Mouse (Mus musculus): ENCODE measurements at regions not wholly inside any gene's neighbourhood (a gene's known extent, or its start where the extent isn't known, plus 50 kb on each side); places are given as distances from the start of the nearest gene placed in this dataset.
A peak's percentile ranks its signal among the peaks of the same experiment; 100 is the strongest.

DNA sequence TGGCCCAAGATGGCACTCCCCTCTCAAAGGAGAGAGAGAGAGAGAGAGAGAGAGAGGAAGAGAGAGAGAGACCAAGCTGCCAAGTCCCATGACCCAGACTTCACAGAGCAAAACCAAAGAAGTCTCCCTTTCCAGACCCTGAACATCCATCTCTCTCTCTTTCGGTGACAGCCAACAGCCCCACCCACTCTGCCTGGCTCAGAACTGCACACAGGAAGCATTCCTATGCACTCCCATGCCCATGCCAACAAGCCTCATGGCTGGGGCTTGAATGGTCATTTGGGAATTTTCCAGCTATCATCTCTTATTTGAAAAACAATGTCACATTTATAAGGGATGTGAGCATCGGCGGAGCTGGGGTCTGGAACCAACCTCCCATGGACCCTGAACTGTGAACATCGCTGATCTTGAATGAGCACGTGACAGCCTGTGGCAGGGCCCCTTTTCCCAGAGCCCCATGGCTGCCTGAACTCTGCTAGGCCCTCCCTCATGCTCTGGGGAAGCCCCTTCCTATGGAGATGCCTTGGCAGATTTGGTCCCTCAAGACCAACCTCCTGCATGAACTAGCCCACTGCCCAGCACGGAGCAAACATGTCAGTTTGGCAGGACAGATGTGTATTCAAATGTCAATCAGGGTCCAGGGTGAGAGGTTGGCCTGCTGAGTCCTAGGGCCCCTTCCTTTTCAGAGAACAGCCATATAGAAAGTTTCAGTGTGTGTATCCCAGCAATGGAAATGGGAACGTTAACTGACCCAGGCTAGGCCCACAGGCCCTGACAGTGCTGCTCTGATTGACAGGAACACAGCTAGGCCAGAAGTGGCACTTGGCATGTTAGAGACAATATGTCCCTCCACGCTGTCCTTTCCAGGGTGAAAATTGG, 244.8 kb upstream of the Rtl1 start:
- 0 out of 2 replicates have a peak, but pooled peaks have one; percentile 30 for ATAC-seq (ENCODE audit: low FRiP score, low read depth)

DNA sequence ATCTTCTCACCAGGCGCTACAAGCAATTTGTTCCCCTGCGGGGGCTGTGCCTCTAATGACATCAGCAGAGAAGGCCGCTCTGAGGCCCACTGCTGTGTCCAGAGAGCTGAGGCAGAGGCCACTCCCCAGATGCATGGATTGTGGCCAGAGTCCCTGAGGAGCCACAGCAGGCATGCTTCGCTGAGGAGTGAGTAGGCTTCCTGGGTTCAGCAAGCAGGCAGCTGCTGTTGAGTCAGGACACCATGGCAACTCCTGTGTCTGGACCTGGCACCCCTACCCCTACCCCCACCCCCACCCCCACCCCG, 245.4 kb upstream of the Rtl1 start:
- no peaks in the 10 kb centered on the region for H3K27me3 ChIP-seq
- ATAC-seq (ENCODE audit: low FRiP score, low read depth), result peak; percentile 48; the same call in 1 of the 2 replicates
- no peak overlapping the region for H3K4me3 ChIP-seq
- peaks cover 3% of the 10 kb centered on the region; the same call in 1 of the 2 replicates for H3K4me1 ChIP-seq (replicated peaks)
- no peaks in the 10 kb centered on the region for H3K9me3 ChIP-seq
- no peaks in the 10 kb centered on the region for H3K36me3 ChIP-seq
- H3K9ac ChIP-seq, result no peak overlapping the region
- WGBS, result 15% methylated on average over 5 of the region's 5 CpGs
- no peak overlapping the region for H3K4me2 ChIP-seq
- H3K27ac ChIP-seq (replicated peaks), result no peak overlapping the region

More for the DNA sequence above, 244.8 kb upstream of the Rtl1 start:
- no peak overlapping the region for H3K4me3 ChIP-seq
- WGBS, result 39% methylated on average over 8 of the region's 8 CpGs
- H3K9me3 ChIP-seq, result no peaks in the 10 kb centered on the region
- peaks cover 3% of the 10 kb centered on the region; the same call in 1 of the 2 replicates for H3K4me1 ChIP-seq (replicated peaks)
- H3K27me3 ChIP-seq, result no peaks in the 10 kb centered on the region
- no peaks in the 10 kb centered on the region for H3K36me3 ChIP-seq
- no peak overlapping the region for H3K27ac ChIP-seq (replicated peaks)
- no peak overlapping the region for H3K9ac ChIP-seq
- no peak overlapping the region for H3K4me2 ChIP-seq

GRCm38 (mm10) chr12:109856336-109856735, 256.2 kb upstream of the Rtl1 start:
- no peak for ATAC-seq (ENCODE audit: low FRiP score, low read depth)
- Histone ChIP-seq H3K4me3 (no peak overlapping the region), H3K27me3 (no peaks in the 10 kb centered on the region), H3K27ac (replicated peaks) (no peak overlapping the region), H3K9ac (no peak overlapping the region), H3K9me3 (no peaks in the 10 kb centered on the region), H3K36me3 (no peaks in the 10 kb centered on the region), H3K4me1 (replicated peaks) (no peaks in the 10 kb centered on the region), H3K4me2 (no peak overlapping the region)
- 100% methylated on average over 1 of the region's 1 CpGs for WGBS

DNA sequence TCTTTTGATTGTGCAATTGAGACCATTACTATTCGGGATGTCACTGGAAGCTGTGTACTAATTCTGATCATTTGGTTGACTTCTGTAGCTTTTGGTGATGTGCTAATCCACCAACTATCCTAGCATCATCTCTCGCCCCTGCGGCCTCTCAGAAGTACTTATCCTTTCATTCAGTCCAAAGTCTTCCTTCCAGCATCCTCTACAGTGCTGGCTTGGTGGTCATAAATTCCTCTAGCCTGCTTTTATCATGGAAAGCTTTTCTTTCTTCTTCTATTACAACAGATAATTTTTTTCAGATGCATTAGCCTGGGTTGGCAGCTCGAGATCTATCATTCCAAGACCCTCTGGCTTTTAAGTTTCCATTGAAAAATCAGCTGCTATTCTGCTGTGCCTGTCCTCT, 257.6 kb upstream of the Rtl1 start:
- H3K27ac ChIP-seq (replicated peaks), result no peak overlapping the region
- H3K4me3 ChIP-seq, result no peak overlapping the region
- H3K27me3 ChIP-seq, result no peaks in the 10 kb centered on the region
- H3K9ac ChIP-seq, result no peak overlapping the region
- H3K4me1 ChIP-seq (replicated peaks), result no peaks in the 10 kb centered on the region
- H3K9me3 ChIP-seq, result no peaks in the 10 kb centered on the region
- no peaks in the 10 kb centered on the region for H3K36me3 ChIP-seq
- WGBS, result 66% methylated on average over 4 of the region's 4 CpGs
- no peak for ATAC-seq (ENCODE audit: low FRiP score, low read depth)
- no peak overlapping the region for H3K4me2 ChIP-seq

DNA sequence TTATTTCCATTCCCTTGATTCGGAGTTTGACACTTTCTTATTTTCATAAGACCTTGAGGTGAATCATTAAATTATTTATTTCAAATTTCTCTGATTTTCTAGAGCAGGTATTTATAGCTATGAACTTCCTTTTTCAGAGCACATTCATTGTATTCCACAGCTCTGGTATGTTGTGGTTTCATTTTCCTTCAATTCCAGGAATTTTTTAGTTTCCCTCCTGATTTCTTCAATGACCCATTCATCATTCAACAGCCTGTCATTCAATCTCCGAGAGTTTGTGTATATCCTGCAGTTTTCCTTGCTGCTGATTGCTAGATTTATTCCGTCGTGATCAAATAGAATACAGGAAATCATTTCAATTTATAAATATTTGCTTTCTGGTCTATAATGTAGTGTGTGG, 264.7 kb upstream of the Rtl1 start:
- Histone ChIP-seq H3K9me3 (no peaks in the 10 kb centered on the region), H3K4me1 (replicated peaks) (no peaks in the 10 kb centered on the region), H3K4me2 (no peak overlapping the region), H3K27ac (replicated peaks) (no peak overlapping the region), H3K4me3 (no peak overlapping the region), H3K9ac (no peak overlapping the region), H3K36me3 (no peaks in the 10 kb centered on the region), H3K27me3 (no peaks in the 10 kb centered on the region)
- 79% methylated on average over 4 of the region's 4 CpGs for WGBS
- no peak for ATAC-seq (ENCODE audit: low FRiP score, low read depth)

DNA sequence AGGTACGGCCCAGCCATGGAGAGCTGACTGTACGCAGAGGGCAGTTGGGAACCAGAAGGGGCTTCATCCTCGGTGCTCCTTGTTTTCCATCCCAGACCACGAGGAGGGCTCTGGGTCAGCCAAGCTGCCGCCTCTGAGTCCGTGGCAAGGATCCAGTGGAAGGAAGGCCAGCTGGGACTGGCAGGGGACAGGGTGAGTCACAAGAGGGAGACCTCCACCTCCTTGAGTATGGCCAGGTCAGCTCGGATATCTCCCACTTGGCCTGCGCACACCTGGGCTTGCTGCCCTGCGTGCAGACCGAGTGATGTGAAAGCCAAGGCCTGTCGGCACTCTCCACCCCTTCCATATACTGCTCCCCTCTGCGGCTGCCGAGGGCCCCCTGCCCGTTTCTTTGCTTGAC, 270.9 kb upstream of the Rtl1 start:
- ATAC-seq (ENCODE audit: low FRiP score, low read depth), result no peak
- no peak overlapping the region for H3K27ac ChIP-seq (replicated peaks)
- 89% methylated on average over 14 of the region's 14 CpGs for WGBS

GRCm38 (mm10) chr12:109874466-109874865, 274.3 kb upstream of the Rtl1 start:
- 89% methylated on average over 7 of the region's 7 CpGs for WGBS
- no peak overlapping the region for H3K9ac ChIP-seq
- H3K4me2 ChIP-seq, result no peak overlapping the region
- no peak overlapping the region for H3K4me3 ChIP-seq
- no peaks in the 10 kb centered on the region for H3K27me3 ChIP-seq
- no peaks in the 10 kb centered on the region for H3K36me3 ChIP-seq
- ATAC-seq (ENCODE audit: low FRiP score, low read depth), result no peak
- no peaks in the 10 kb centered on the region for H3K9me3 ChIP-seq
- no peaks in the 10 kb centered on the region for H3K4me1 ChIP-seq (replicated peaks)
- H3K27ac ChIP-seq (replicated peaks), result no peak overlapping the region

More for the DNA sequence above, 270.9 kb upstream of the Rtl1 start:
- Histone ChIP-seq H3K36me3 (no peaks in the 10 kb centered on the region), H3K9ac (no peak overlapping the region), H3K9me3 (no peaks in the 10 kb centered on the region), H3K27me3 (no peaks in the 10 kb centered on the region), H3K4me3 (no peak overlapping the region), H3K4me2 (no peak overlapping the region), H3K4me1 (replicated peaks) (no peaks in the 10 kb centered on the region)

- Histone ChIP-seq H3K9me3 (no peaks in the 10 kb centered on the region), H3K4me2 (no peak overlapping the region), H3K4me1 (replicated peaks) (no peaks in the 10 kb centered on the region), H3K36me3 (no peaks in the 10 kb centered on the region), H3K9ac (no peak overlapping the region), H3K27me3 (no peaks in the 10 kb centered on the region), H3K27ac (replicated peaks) (no peak overlapping the region), H3K4me3 (no peak overlapping the region)
- 53% methylated on average over 3 of the region's 3 CpGs for WGBS
- no peak for ATAC-seq (ENCODE audit: low FRiP score, low read depth)
These were observed 281.0 kb upstream of the Rtl1 start for GRCm38 (mm10) chr12:109881108-109881507.

DNA sequence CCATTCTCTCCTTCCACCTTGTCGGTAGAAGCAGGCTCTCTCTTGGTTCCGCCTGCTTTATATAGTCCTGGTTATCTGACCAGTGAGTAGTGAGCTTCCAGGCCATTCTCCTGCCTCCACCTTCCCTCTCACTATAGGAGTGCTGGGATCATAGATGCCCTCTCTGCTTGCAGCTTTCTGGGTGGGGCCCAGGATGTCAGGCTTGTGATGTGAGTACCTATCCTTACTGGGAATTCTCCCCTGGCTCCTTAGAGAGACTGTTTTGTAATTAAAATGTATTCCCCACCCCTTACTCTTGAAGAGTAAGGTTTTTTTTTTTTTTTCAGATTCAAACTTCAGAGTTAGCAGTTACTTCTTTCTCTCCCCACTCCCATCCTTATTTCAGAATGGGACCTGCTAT, 291.1 kb upstream of the Rtl1 start:
- 90% methylated on average over 2 of the region's 2 CpGs for WGBS
- ATAC-seq (ENCODE audit: low FRiP score, low read depth), result no peak
- H3K4me2 ChIP-seq, result no peak overlapping the region

GRCm38 (mm10) chr12:109892834-109893233, 292.7 kb upstream of the Rtl1 start:
- Histone ChIP-seq H3K27me3 (no peaks in the 10 kb centered on the region), H3K4me1 (replicated peaks) (no peaks in the 10 kb centered on the region), H3K9ac (no peak overlapping the region), H3K4me3 (no peak overlapping the region), H3K36me3 (no peaks in the 10 kb centered on the region), H3K9me3 (no peaks in the 10 kb centered on the region), H3K4me2 (no peak overlapping the region), H3K27ac (replicated peaks) (no peak overlapping the region)
- ATAC-seq (ENCODE audit: low FRiP score, low read depth), result no peak

More for the DNA sequence above, 291.1 kb upstream of the Rtl1 start:
- Histone ChIP-seq H3K9ac (no peak overlapping the region), H3K4me3 (no peak overlapping the region), H3K4me1 (replicated peaks) (no peaks in the 10 kb centered on the region), H3K9me3 (no peaks in the 10 kb centered on the region), H3K27ac (replicated peaks) (no peak overlapping the region), H3K36me3 (no peaks in the 10 kb centered on the region), H3K27me3 (no peaks in the 10 kb centered on the region)

- Histone ChIP-seq H3K4me1 (replicated peaks) (no peaks in the 10 kb centered on the region), H3K36me3 (no peaks in the 10 kb centered on the region), H3K9me3 (no peaks in the 10 kb centered on the region), H3K27ac (replicated peaks) (no peak overlapping the region), H3K9ac (no peak overlapping the region), H3K27me3 (no peaks in the 10 kb centered on the region), H3K4me2 (no peak overlapping the region), H3K4me3 (no peak overlapping the region)
- 75% methylated on average over 4 of the region's 4 CpGs for WGBS
- ATAC-seq (ENCODE audit: low FRiP score, low read depth), result no peak
These were observed 293.5 kb upstream of the Rtl1 start for GRCm38 (mm10) chr12:109893657-109894056.

DNA sequence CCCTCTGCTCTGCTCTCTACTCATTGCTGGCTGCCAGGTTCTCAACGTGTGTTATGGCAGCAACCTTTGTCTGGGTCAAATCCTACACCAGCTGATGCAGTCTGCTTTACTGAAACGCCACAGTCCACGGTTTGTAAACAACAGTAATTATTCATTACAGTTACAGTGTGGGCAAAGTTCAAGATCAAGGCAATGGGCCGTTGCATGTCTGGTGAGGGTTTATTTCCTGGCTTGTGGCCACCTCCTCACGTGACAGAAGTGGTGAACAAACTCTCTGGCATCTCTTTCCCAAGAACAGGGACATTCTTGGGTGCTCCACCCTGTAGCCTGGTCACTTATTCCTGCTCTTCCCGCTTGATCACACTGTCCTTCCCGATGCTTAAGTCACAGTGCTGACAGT, 295.3 kb upstream of the Rtl1 start:
- Histone ChIP-seq H3K4me3 (no peak overlapping the region), H3K4me2 (no peak overlapping the region), H3K36me3 (no peaks in the 10 kb centered on the region), H3K27ac (replicated peaks) (no peak overlapping the region), H3K9me3 (no peaks in the 10 kb centered on the region), H3K27me3 (no peaks in the 10 kb centered on the region), H3K9ac (no peak overlapping the region), H3K4me1 (replicated peaks) (no peaks in the 10 kb centered on the region)
- WGBS, result 69% methylated on average over 7 of the region's 7 CpGs
- no peak for ATAC-seq (ENCODE audit: low FRiP score, low read depth)

DNA sequence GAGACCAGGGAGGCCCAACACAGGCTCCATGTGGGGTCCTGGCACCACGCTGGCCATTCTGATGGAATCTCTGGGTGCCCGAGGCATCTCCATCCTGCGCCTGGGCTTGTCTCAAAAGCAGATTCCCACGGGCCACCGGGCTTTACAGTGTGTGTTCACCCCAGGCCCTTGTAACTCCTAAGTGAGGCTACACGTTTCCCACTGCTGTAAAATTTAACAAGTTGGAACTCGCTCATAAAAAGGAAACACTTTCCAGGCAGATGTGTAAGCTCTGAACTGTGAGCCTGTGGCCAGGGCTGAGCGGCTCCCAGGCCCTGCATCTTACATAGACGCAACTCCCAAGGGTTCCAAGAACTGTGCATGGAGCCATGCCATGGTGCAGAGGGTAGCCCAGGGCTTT, 296.3 kb upstream of the Rtl1 start:
- no peak for ATAC-seq (ENCODE audit: low FRiP score, low read depth)
- Histone ChIP-seq H3K4me3 (no peak overlapping the region), H3K4me2 (no peak overlapping the region), H3K4me1 (replicated peaks) (no peaks in the 10 kb centered on the region), H3K27ac (replicated peaks) (no peak overlapping the region), H3K9ac (no peak overlapping the region), H3K27me3 (no peaks in the 10 kb centered on the region), H3K9me3 (no peaks in the 10 kb centered on the region), H3K36me3 (no peaks in the 10 kb centered on the region)
- WGBS, result 97% methylated on average over 9 of the region's 9 CpGs

All from hindbrain, embryonic 15.5 days (tissue).